12 mouse cellular contexts compared by ENCODE assay signal in genomic region chr5:129113741-129114476, GRCm38 (mm10). TPM values are rescaled to one million over a fixed set of nuclear protein-coding genes. Genes with fewer than 3 reads are reported as not detected.
DNase-seq lines count a peak whose midpoint lies in the region; ATAC-seq lines count a peak whose summit lies in the region.
"Had no signal": no experiment of that assay in that cellular context is flagged by ENCODE, and none has a peak within 500 bp of the region (broad histone marks: within the 10 kb centered on the region; RNA-seq: fewer than 3 reads in every experiment).

No protein-coding gene starts in this region.

- ATAC-seq in forebrain, embryonic 14.5 days: peak; percentile 69; the same call in 1 of the 2 replicates
- no peak for ATAC-seq in midbrain, embryonic 11.5 days (ENCODE audit: low FRiP score)
- ATAC-seq in stomach, embryonic 16.5 days (ENCODE audit: insufficient read depth, low FRiP score): 0 out of 2 replicates have a peak, but pooled peaks have one; percentile 38
- no peak for ATAC-seq in kidney, embryonic 16.5 days (ENCODE audit: low FRiP score, low TSS enrichment)
- ATAC-seq: midbrain, embryonic 16.5 days had no signal

- H3K4me3 ChIP-seq in forebrain, embryonic 14.5 days (ENCODE audit: low read depth, low read length): no peak overlapping the region
- H3K4me3 ChIP-seq in forebrain, embryonic 10.5 days: no peak overlapping the region
- no peak overlapping the region for H3K4me3 ChIP-seq in midbrain, embryonic 11.5 days (ENCODE audit: low read depth, low read length)
- no peak overlapping the region for H3K4me3 ChIP-seq in midbrain, embryonic 10.5 days
- H3K4me3 ChIP-seq in stomach, embryonic 16.5 days (replicated peaks; ENCODE audit: low read length): no peak overlapping the region
- H3K4me3 ChIP-seq in kidney, embryonic 16.5 days (ENCODE audit: low read length): no peak overlapping the region

- H3K27ac ChIP-seq in forebrain, embryonic 14.5 days (ENCODE audit: low read depth, low read length): no peak overlapping the region
- no peak overlapping the region for H3K27ac ChIP-seq in forebrain, embryonic 10.5 days
- no peak overlapping the region for H3K27ac ChIP-seq in midbrain, embryonic 11.5 days (ENCODE audit: low read depth, low read length)
- no peak overlapping the region for H3K27ac ChIP-seq in midbrain, embryonic 10.5 days (replicated peaks)
- peak overlapping the region; percentile 36; the same call in 1 of the 2 replicates for H3K27ac ChIP-seq in stomach, embryonic 16.5 days (ENCODE audit: low read length)
- H3K27ac ChIP-seq in kidney, embryonic 16.5 days (ENCODE audit: low read length): no peak overlapping the region

- no peaks in the 10 kb centered on the region for H3K9me3 ChIP-seq in forebrain, embryonic 14.5 days (replicated peaks; ENCODE audit: control insufficient read depth, low read length)
- no peaks in the 10 kb centered on the region for H3K9me3 ChIP-seq in forebrain, embryonic 10.5 days
- H3K9me3 ChIP-seq in midbrain, embryonic 11.5 days (ENCODE audit: control insufficient read depth, low read length): no peaks in the 10 kb centered on the region
- H3K9me3 ChIP-seq in midbrain, embryonic 10.5 days (replicated peaks): no peaks in the 10 kb centered on the region
- H3K9me3 ChIP-seq in stomach, embryonic 16.5 days (replicated peaks; ENCODE audit: control insufficient read depth, low read length): no peaks in the 10 kb centered on the region
- H3K9me3 ChIP-seq in kidney, embryonic 16.5 days (ENCODE audit: low read length): no peaks in the 10 kb centered on the region

- no peaks in the 10 kb centered on the region for H3K36me3 ChIP-seq in forebrain, embryonic 14.5 days (ENCODE audit: control insufficient read depth, insufficient read depth, low read length)
- H3K36me3 ChIP-seq in forebrain, embryonic 10.5 days (replicated peaks): no peaks in the 10 kb centered on the region
- H3K36me3 ChIP-seq in midbrain, embryonic 11.5 days (ENCODE audit: control insufficient read depth, insufficient read depth, low read length): no peaks in the 10 kb centered on the region
- no peaks in the 10 kb centered on the region for H3K36me3 ChIP-seq in midbrain, embryonic 10.5 days
- no peaks in the 10 kb centered on the region for H3K36me3 ChIP-seq in stomach, embryonic 16.5 days (ENCODE audit: control insufficient read depth, insufficient read depth, low read length)
- H3K36me3 ChIP-seq in kidney, embryonic 16.5 days (ENCODE audit: insufficient read depth, low read length): no peaks in the 10 kb centered on the region

- H3K27me3 ChIP-seq in forebrain, embryonic 14.5 days (replicated peaks; ENCODE audit: control insufficient read depth, insufficient read depth, low read length): no peaks in the 10 kb centered on the region
- no peaks in the 10 kb centered on the region; the same call in 1 of the 2 replicates for H3K27me3 ChIP-seq in forebrain, embryonic 10.5 days (ENCODE audit: poor library complexity, severe bottlenecking)
- H3K27me3 ChIP-seq in midbrain, embryonic 11.5 days (ENCODE audit: control insufficient read depth, insufficient read depth, low read length): no peaks in the 10 kb centered on the region
- H3K27me3 ChIP-seq in midbrain, embryonic 10.5 days (ENCODE audit: low read depth, poor library complexity, severe bottlenecking): no peaks in the 10 kb centered on the region
- no peaks in the 10 kb centered on the region for H3K27me3 ChIP-seq in stomach, embryonic 16.5 days (ENCODE audit: control insufficient read depth, insufficient read depth, low read length)
- H3K27me3 ChIP-seq in kidney, embryonic 16.5 days (ENCODE audit: insufficient read depth, low read length): no peaks in the 10 kb centered on the region

- H3K4me2 ChIP-seq in forebrain, embryonic 14.5 days (ENCODE audit: low read length): no peak overlapping the region
- no peak overlapping the region for H3K4me2 ChIP-seq in midbrain, embryonic 11.5 days
- no peak overlapping the region for H3K4me2 ChIP-seq in stomach, embryonic 16.5 days (ENCODE audit: low read depth, low read length)
- H3K4me2 ChIP-seq in kidney, embryonic 16.5 days (replicated peaks; ENCODE audit: low read depth, low read length): no peak overlapping the region

- H3K4me1 ChIP-seq in forebrain, embryonic 14.5 days (ENCODE audit: control insufficient read depth, insufficient read depth, low read length): peaks cover 3% of the 10 kb centered on the region; the same call in 1 of the 2 replicates
- H3K4me1 ChIP-seq in forebrain, embryonic 10.5 days: peaks cover 12% of the 10 kb centered on the region
- H3K4me1 ChIP-seq in midbrain, embryonic 11.5 days (ENCODE audit: control insufficient read depth, insufficient read depth, low read length): no peaks in the 10 kb centered on the region
- H3K4me1 ChIP-seq in midbrain, embryonic 10.5 days: peaks cover 8% of the 10 kb centered on the region
- no peaks in the 10 kb centered on the region for H3K4me1 ChIP-seq in stomach, embryonic 16.5 days (ENCODE audit: control insufficient read depth, insufficient read depth, low read length)
- H3K4me1 ChIP-seq in kidney, embryonic 16.5 days (ENCODE audit: insufficient read depth, low read length): no peaks in the 10 kb centered on the region

- H3K9ac ChIP-seq in forebrain, embryonic 14.5 days (ENCODE audit: low read length): no peak overlapping the region
- no peak overlapping the region for H3K9ac ChIP-seq in midbrain, embryonic 11.5 days (ENCODE audit: low read length)
- no peak overlapping the region for H3K9ac ChIP-seq in stomach, embryonic 16.5 days (ENCODE audit: low read length)
- H3K9ac ChIP-seq in kidney, embryonic 16.5 days (replicated peaks; ENCODE audit: low read length): no peak overlapping the region

- 71% methylated on average over 13 of the region's 13 CpGs for WGBS in forebrain, embryonic 14.5 days
- WGBS in forebrain, embryonic 10.5 days: 82% methylated on average over 13 of the region's 13 CpGs
- WGBS in midbrain, embryonic 11.5 days: 82% methylated on average over 13 of the region's 13 CpGs
- WGBS in midbrain, embryonic 10.5 days: 82% methylated on average over 13 of the region's 13 CpGs
- WGBS in stomach, embryonic 16.5 days: 59% methylated on average over 13 of the region's 13 CpGs
- WGBS in kidney, embryonic 16.5 days: 68% methylated on average over 13 of the region's 13 CpGs

- DNase-seq in forebrain, embryonic 14.5 days (ENCODE audit: low spot score): peak; percentile 69
- DNase-seq in forebrain, embryonic 10.5 days (ENCODE audit: extremely low spot score, low spot score): no peak
- DNase-seq in midbrain, embryonic 11.5 days (ENCODE audit: low spot score, missing footprints): peak; percentile 76
- DNase-seq in midbrain, embryonic 10.5 days (ENCODE audit: low spot score): no peak
- peak; percentile 24 to 31 for DNase-seq in layer of hippocampus, postnatal 36 days
- DNase-seq in embryo, embryonic 10.5 days (ENCODE audit: low spot score): no peak
- DNase-seq: cerebellum, postnatal 25 days; kidney, adult 11 months; lung, adult 2 months had no signal

RNA-seq across cellular contexts. Expression of gene Adgrd1, which starts 17.4 kb away (rescaled TPM):
- polyA plus RNA-seq in forebrain, embryonic 14.5 days (2014; fragmentation: Nextera tagmentation; extraction: Ambion mirVana): 0.12 and 0.15 TPM in 2 replicates
- polyA plus RNA-seq in forebrain, embryonic 10.5 days (2016; fragmentation: Nextera tagmentation; extraction: Ambion mirVana): 0.02 TPM in 1 of 2 replicates, not detected in the other
- 0.07 and 0.15 TPM in 2 replicates for polyA plus RNA-seq in midbrain, embryonic 11.5 days (2014; fragmentation: Nextera tagmentation; extraction: Ambion mirVana)
- 0.09 and 0.16 TPM in 2 replicates for polyA plus RNA-seq in midbrain, embryonic 10.5 days (2016; fragmentation: Nextera tagmentation; extraction: Ambion mirVana)
- under 1 TPM; 0.32 to 0.35 TPM for total RNA-seq in layer of hippocampus, postnatal 36 days (2021)
- 4.9 and 5.8 TPM in 2 replicates for polyA plus RNA-seq in stomach, embryonic 16.5 days (2015; fragmentation: Nextera tagmentation; extraction: Ambion mirVana)
- polyA plus RNA-seq in kidney, embryonic 16.5 days (2015; fragmentation: Nextera tagmentation; extraction: Ambion mirVana): 1.2 and 1.7 TPM in 2 replicates

Comparison
In these comparisons a context has a peak if more than half of its experiments do, and no peak if none do; other contexts are left out.
1. DNase-seq: peak in forebrain, embryonic 14.5 days (single experiment), midbrain, embryonic 11.5 days (single experiment) and layer of hippocampus, postnatal 36 days (2 of 2); none in forebrain, embryonic 10.5 days (single experiment), midbrain, embryonic 10.5 days (single experiment) and embryo, embryonic 10.5 days (single experiment).
2. ATAC-seq: peak in forebrain, embryonic 14.5 days (single experiment) and stomach, embryonic 16.5 days (single experiment); none in midbrain, embryonic 11.5 days (single experiment) and kidney, embryonic 16.5 days (single experiment).